Mouse (Mus musculus) ES-Bruce4 (cell line): ENCODE measurements around the gene Dnase2b. TPM values are rescaled to one million over a fixed set of nuclear protein-coding genes. Genes with fewer than 3 reads are reported as not detected.

Source experiments
- H3K27ac ChIP-seq: 2 replicates; pipeline ENCODE4 v1.5.1; 2012; ENCODE audit warnings: low read length, inconsistent platforms; ENCODE audit not compliant: insufficient read depth
- H3K27me3 ChIP-seq: 2 replicates; pipeline ENCODE4 v1.6.1; 2012; ENCODE audit warnings: mild to moderate bottlenecking, low read length, inconsistent platforms; ENCODE audit not compliant: control insufficient read depth, poor library complexity, insufficient read depth, severe bottlenecking
- H3K36me3 ChIP-seq: 2 replicates; pipeline ENCODE4 v1.6.1; 2012; ENCODE audit warnings: inconsistent platforms, mild to moderate bottlenecking, low read length, moderate library complexity; ENCODE audit not compliant: control insufficient read depth, poor library complexity, insufficient read depth, severe bottlenecking
- H3K4me1 ChIP-seq: one replicate; pipeline ENCODE4 v1.8.1; 2011; ENCODE audit warnings: low read length; ENCODE audit not compliant: control insufficient read depth, insufficient read depth
- H3K4me3 ChIP-seq: 2 replicates; pipeline ENCODE4 v1.5.1; 2011; ENCODE audit warnings: low read depth, mild to moderate bottlenecking, low read length
- H3K9ac ChIP-seq: 2 replicates; pipeline ENCODE4 v1.6.1; 2012; ENCODE audit warnings: low read depth, mild to moderate bottlenecking, inconsistent platforms; ENCODE audit not compliant: poor library complexity, severe bottlenecking
- H3K9me3 ChIP-seq: replicated peaks from 2 replicates; pipeline ENCODE4 v1.6.1; 2012; ENCODE audit warnings: mild to moderate bottlenecking, low read length, inconsistent platforms; ENCODE audit not compliant: control insufficient read depth, poor library complexity, insufficient read depth, severe bottlenecking
- CTCF ChIP-seq: IDR thresholded peaks from one replicate; pipeline ENCODE4 v1.8.1; 2011; ENCODE audit warnings: low read depth, low read length
- EP300 ChIP-seq: IDR thresholded peaks from 2 replicates; pipeline ENCODE4 v1.6.1; 2011; ENCODE audit warnings: low read depth, low read length; ENCODE audit not compliant: insufficient read depth
- POLR2A ChIP-seq: IDR thresholded peaks from one replicate; pipeline ENCODE4 v1.8.1; 2011; ENCODE audit warnings: low read length; ENCODE audit not compliant: insufficient read depth
- polyA plus RNA-seq: library from polyadenylated mRNA; stranded (reverse); fragments of >200 nt; gene quantifications from 2 replicates; pipeline ENCODE4 v1.2.4, GENCODE M21; 2011; ENCODE audit warnings: low read depth; ENCODE audit not compliant: missing spikeins, insufficient read depth, insufficient read length

The Dnase2b gene
- not detected in 2 replicates for polyA plus RNA-seq

DNA sequence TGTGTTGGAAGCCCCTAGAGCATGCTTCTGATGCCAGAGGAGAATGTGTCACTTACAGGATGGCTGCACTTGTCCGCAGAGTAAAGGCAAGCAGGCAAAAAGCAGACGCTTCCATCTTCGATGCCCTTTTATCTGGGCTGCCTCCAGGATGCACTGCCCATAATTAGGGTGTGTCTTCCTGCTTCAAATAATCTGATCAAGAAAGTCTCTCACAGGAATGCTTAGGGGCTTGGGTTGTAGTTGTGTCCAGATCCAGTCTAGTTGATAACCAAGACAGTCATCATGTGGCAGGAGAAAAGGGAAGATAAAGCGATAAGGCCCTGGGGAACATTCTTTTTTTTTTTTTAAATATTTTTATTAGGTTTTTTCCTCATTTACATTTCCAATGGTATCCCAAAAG lies at the start of gene Dnase2b:
Gene Dnase2b (minus strand): TSS at position 101 of the 400 bp plus-strand sequence.
- TF ChIP-seq POLR2A (no peak), CTCF (no peak), EP300 (no peak)
- Histone ChIP-seq H3K4me3 (no peak within 1 kb of the TSS), H3K27ac (no peak within 1 kb of the TSS), H3K9ac (no peak within 1 kb of the TSS), H3K27me3 (no peaks in the 10 kb centered on the region), H3K4me1 (no peaks in the 10 kb centered on the region), H3K9me3 (no peaks in the 10 kb centered on the region), H3K36me3 (no peaks in the 10 kb centered on the region)

DNA sequence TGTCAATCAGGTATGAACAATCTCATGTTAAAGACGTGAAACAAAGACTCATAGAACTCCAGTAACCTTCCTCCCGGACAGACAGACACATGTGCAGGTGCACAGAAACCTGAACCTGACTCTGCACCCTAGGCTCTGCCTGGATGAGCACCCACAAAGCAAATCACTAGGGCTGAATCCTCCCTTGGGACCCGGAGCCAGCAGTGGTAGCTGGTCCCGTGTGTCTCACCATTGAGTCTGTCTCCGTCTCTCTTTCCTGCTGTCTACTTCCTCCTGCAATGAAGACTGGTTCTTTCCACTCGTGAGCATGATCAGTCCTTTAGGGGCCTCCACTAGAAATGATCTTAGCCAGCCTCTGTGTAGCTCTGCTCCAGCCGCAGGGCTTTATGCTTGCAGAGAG lies 46.5 kb upstream of the Dnase2b start:
- Histone ChIP-seq H3K27me3 (no peaks in the 10 kb centered on the region), H3K9me3 (no peaks in the 10 kb centered on the region), H3K4me1 (no peaks in the 10 kb centered on the region), H3K9ac (no peak overlapping the region), H3K4me3 (no peak overlapping the region), H3K36me3 (no peaks in the 10 kb centered on the region), H3K27ac (no peak overlapping the region)
- TF ChIP-seq EP300: no peak
- no peak for TF ChIP-seq CTCF
- no peak for TF ChIP-seq POLR2A

GRCm38 (mm10) chr3:146661001-146661400 lies 45.6 kb upstream of the Dnase2b start:
- Histone ChIP-seq H3K9ac (no peak overlapping the region), H3K36me3 (no peaks in the 10 kb centered on the region), H3K9me3 (no peaks in the 10 kb centered on the region), H3K4me3 (no peak overlapping the region), H3K27me3 (no peaks in the 10 kb centered on the region), H3K4me1 (no peaks in the 10 kb centered on the region), H3K27ac (no peak overlapping the region)
- TF ChIP-seq EP300: no peak
- no peak for TF ChIP-seq POLR2A
- no peak for TF ChIP-seq CTCF

- Histone ChIP-seq H3K4me3 (no peak overlapping the region), H3K9ac (no peak overlapping the region), H3K4me1 (peaks cover 3% of the 10 kb centered on the region), H3K9me3 (no peaks in the 10 kb centered on the region), H3K36me3 (no peaks in the 10 kb centered on the region), H3K27me3 (no peaks in the 10 kb centered on the region), H3K27ac (no peak overlapping the region)
- TF ChIP-seq POLR2A: no peak
- no peak for TF ChIP-seq CTCF
- TF ChIP-seq EP300: no peak
Measured at GRCm38 (mm10) chr3:146659321-146659720, 43.9 kb upstream of the Dnase2b start.

GRCm38 (mm10) chr3:146658061-146658639 lies 42.8 kb upstream of the Dnase2b start:
- Histone ChIP-seq H3K36me3 (no peaks in the 10 kb centered on the region), H3K4me3 (no peak overlapping the region), H3K9ac (no peak overlapping the region), H3K27ac (no peak overlapping the region), H3K9me3 (no peaks in the 10 kb centered on the region), H3K4me1 (peaks cover 3% of the 10 kb centered on the region), H3K27me3 (no peaks in the 10 kb centered on the region)
- TF ChIP-seq CTCF: no peak
- TF ChIP-seq POLR2A: no peak
- no peak for TF ChIP-seq EP300

DNA sequence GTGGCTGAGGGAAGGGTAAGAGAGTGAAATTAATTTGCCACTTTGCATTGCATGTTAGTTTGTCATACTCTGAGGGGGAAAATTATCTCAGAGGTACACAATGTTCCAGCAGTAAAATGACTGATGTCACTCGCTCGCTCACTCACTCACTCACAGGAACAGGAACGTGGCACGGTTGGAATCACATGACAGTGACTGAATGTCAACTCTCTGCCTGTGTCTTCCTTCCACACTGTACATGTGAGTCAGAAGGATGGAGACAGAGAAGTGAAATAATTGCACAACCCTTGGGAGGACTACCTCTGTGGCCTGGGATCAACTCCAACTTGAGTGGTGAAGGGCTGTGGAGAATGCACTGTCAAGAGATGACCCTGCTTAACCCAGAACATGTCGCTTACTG lies 42.0 kb upstream of the Dnase2b start:
- Histone ChIP-seq H3K27ac (no peak overlapping the region), H3K9ac (no peak overlapping the region), H3K27me3 (no peaks in the 10 kb centered on the region), H3K4me3 (no peak overlapping the region), H3K4me1 (peaks cover 3% of the 10 kb centered on the region), H3K36me3 (no peaks in the 10 kb centered on the region), H3K9me3 (no peaks in the 10 kb centered on the region)
- no peak for TF ChIP-seq POLR2A
- TF ChIP-seq CTCF: no peak
- no peak for TF ChIP-seq EP300
